ENCODE assay signal across 3 mouse cellular contexts in genomic region chr8:3337525-3337824, GRCm38 (mm10). TPM values are rescaled to one million over a fixed set of nuclear protein-coding genes. Genes with fewer than 3 reads are reported as not detected.
"Had no signal": no experiment of that assay in that cellular context is flagged by ENCODE, and none has a peak within 500 bp of the region (broad histone marks: within the 10 kb centered on the region; RNA-seq: fewer than 3 reads in every experiment).

No protein-coding gene starts in this region.

RNA-seq across cellular contexts. Expression of gene A430078G23Rik, which starts 15.7 kb away (rescaled TPM):
- polyA plus RNA-seq: neural tube, embryonic 13.5 days; neural tube, embryonic 14.5 days; neural tube, embryonic 15.5 days had no signal
